Mouse (Mus musculus) embryonic fibroblast, embryonic 13.5 days (primary cell): ENCODE results near the gene Cdyl. TPM values are rescaled to one million over a fixed set of nuclear protein-coding genes. Genes with fewer than 3 reads are reported as not detected.
"Not testable (repeated sequence)": the region's sequence is repeated elsewhere in the genome, so short reads cannot be mapped to it uniquely, and the experiment has no call there.

Experiments used
- H3K27ac ChIP-seq: 2 replicates; pipeline ENCODE4 v1.5.1; 2012; ENCODE audit warnings: low read length, control low read depth, inconsistent platforms; ENCODE audit not compliant: insufficient read depth
- H3K4me1 ChIP-seq: 2 replicates; pipeline ENCODE4 v1.6.1; 2011; ENCODE audit warnings: low read length; ENCODE audit not compliant: control insufficient read depth, insufficient read depth
- H3K4me3 ChIP-seq: 2 replicates; pipeline ENCODE4 v1.5.1; 2011; ENCODE audit warnings: mild to moderate bottlenecking, control low read depth, low read length; ENCODE audit not compliant: insufficient read depth
- CTCF ChIP-seq: IDR thresholded peaks from 2 replicates; pipeline ENCODE4 v1.5.1; 2011; ENCODE audit warnings: mild to moderate bottlenecking, control low read depth, low read length, moderate library complexity, borderline replicate concordance; ENCODE audit not compliant: insufficient read depth
- POLR2A ChIP-seq: IDR thresholded peaks from 2 replicates; pipeline ENCODE4 v1.6.1; 2011; ENCODE audit warnings: low read depth, mild to moderate bottlenecking, control low read depth, low read length, moderate library complexity
- polyA plus RNA-seq: library from polyadenylated mRNA; stranded (reverse); fragments of >200 nt; gene quantifications from 2 replicates; pipeline ENCODE4 v1.2.4, GENCODE M21; 2011; ENCODE audit warnings: low read depth; ENCODE audit not compliant: missing spikeins, insufficient read length

Cdyl gene
- polyA plus RNA-seq, 1 experiment: 23.5 TPM

- peaks cover 29% of the 10 kb centered on the region for H3K4me1 ChIP-seq
- no peak overlapping the region for H3K27ac ChIP-seq
- TF ChIP-seq POLR2A (no peak), CTCF (no peak)
- no peak overlapping the region for H3K4me3 ChIP-seq
Observed at GRCm38 (mm10) chr13:35815782-35816368, 156.2 kb downstream of the Cdyl start.

- TF ChIP-seq CTCF (no peak), POLR2A (no peak)
- Histone ChIP-seq H3K27ac (peak overlapping the region; percentile 79), H3K4me1 (peaks cover 30% of the 10 kb centered on the region), H3K4me3 (no peak overlapping the region)
Observed at GRCm38 (mm10) chr13:35817626-35818025, 158.0 kb downstream of the Cdyl start.

- TF ChIP-seq POLR2A: no peak
- no peak for TF ChIP-seq CTCF
- Histone ChIP-seq H3K27ac (peak overlapping the region; percentile 79), H3K4me3 (no peak overlapping the region), H3K4me1 (peaks cover 30% of the 10 kb centered on the region)
Observed at GRCm38 (mm10) chr13:35818060-35818459, 158.4 kb downstream of the Cdyl start.

GRCm38 (mm10) chr13:35821821-35822454 is 162.3 kb downstream of the Cdyl start:
- TF ChIP-seq POLR2A (no peak), CTCF (no peak)
- H3K27ac ChIP-seq: no peak overlapping the region; the same call in 1 of the 2 replicates
- H3K4me1 ChIP-seq: peaks cover 15% of the 10 kb centered on the region
- no peak overlapping the region for H3K4me3 ChIP-seq

- H3K4me1 ChIP-seq: peaks cover 7% of the 10 kb centered on the region
- no peak overlapping the region for H3K4me3 ChIP-seq
- H3K27ac ChIP-seq: no peak overlapping the region
- TF ChIP-seq CTCF: no peak
- no peak for TF ChIP-seq POLR2A
Observed at GRCm38 (mm10) chr13:35822795-35823194, 163.2 kb downstream of the Cdyl start.

- Histone ChIP-seq H3K27ac (no peak overlapping the region), H3K4me3 (no peak overlapping the region), H3K4me1 (0 out of 2 replicates have a peak, but pooled peaks cover 2% of the 10 kb centered on the region)
- no peak for TF ChIP-seq CTCF
- no peak for TF ChIP-seq POLR2A
Observed at GRCm38 (mm10) chr13:35825639-35826038, 166.0 kb downstream of the Cdyl start.

- H3K4me1 ChIP-seq: peaks cover 4% of the 10 kb centered on the region
- no peak overlapping the region for H3K4me3 ChIP-seq
- no peak overlapping the region for H3K27ac ChIP-seq
- TF ChIP-seq CTCF (no peak), POLR2A (no peak)
Observed at GRCm38 (mm10) chr13:35832676-35833075, 173.0 kb downstream of the Cdyl start.

- H3K27ac ChIP-seq: peak overlapping the region; percentile 1; the same call in 1 of the 2 replicates
- no peak overlapping the region for H3K4me3 ChIP-seq
- H3K4me1 ChIP-seq: peaks cover 4% of the 10 kb centered on the region
- TF ChIP-seq POLR2A (no peak), CTCF (no peak)
Observed at GRCm38 (mm10) chr13:35833941-35834340, 174.3 kb downstream of the Cdyl start.

- Histone ChIP-seq H3K4me3 (no peak overlapping the region), H3K4me1 (peaks cover 4% of the 10 kb centered on the region), H3K27ac (no peak overlapping the region)
- TF ChIP-seq POLR2A (no peak), CTCF (no peak)
Observed at GRCm38 (mm10) chr13:35835669-35836068, 176.0 kb downstream of the Cdyl start.

GRCm38 (mm10) chr13:35836501-35836900 is 176.9 kb downstream of the Cdyl start:
- not testable (repeated sequence) for H3K27ac ChIP-seq, H3K4me1 ChIP-seq, H3K4me3 ChIP-seq
